Mouse (Mus musculus) left cerebral cortex, adult 2 months (tissue): ENCODE results near the gene Mafg. TPM values are rescaled to one million over a fixed set of nuclear protein-coding genes. Genes with fewer than 3 reads are reported as not detected.

Experiments
- DNase-seq, 2 experiments: peaks; one replicate each; pipeline ENCODE4 v3.0.0; 2021 to 2022; ENCODE audit warnings: low spot score in 2 of 2, mixed read lengths in 1 of 2; ENCODE audit errors: extremely low spot score in 1 of 2
- H3K27ac ChIP-seq: fragments of 200-600 bp; 2 replicates; pipeline ENCODE4 v1.8.1; 2022
- H3K4me3 ChIP-seq: fragments of 200-600 bp; 2 replicates; pipeline ENCODE4 v1.8.1; 2022
- CTCF ChIP-seq: fragments of 200-600 bp; IDR thresholded peaks from 2 replicates; pipeline ENCODE4 v1.8.1; 2022; ENCODE audit warnings: antibody characterized with exemption, mild to moderate bottlenecking, moderate library complexity
- intact Hi-C: fragments of 180-260 bp; cut with DNase I; formaldehyde crosslinking; loops from one replicate; pipeline ENCODE4 v1.15.1; 2025
- microRNA-seq, 2 experiments: library from miRNA; unstranded; fragments of <30 nt; microRNA quantifications; one replicate each; pipeline ENCODE4 v1.2.0; 2021
- total RNA-seq, 2 experiments: library from RNA; stranded (reverse); gene quantifications; 2 replicates each; pipeline ENCODE4 v1.2.3; 2021

Gene Mafg
- total RNA-seq, 2 experiments from 2014 or later: 104 to 107 TPM

DNA sequence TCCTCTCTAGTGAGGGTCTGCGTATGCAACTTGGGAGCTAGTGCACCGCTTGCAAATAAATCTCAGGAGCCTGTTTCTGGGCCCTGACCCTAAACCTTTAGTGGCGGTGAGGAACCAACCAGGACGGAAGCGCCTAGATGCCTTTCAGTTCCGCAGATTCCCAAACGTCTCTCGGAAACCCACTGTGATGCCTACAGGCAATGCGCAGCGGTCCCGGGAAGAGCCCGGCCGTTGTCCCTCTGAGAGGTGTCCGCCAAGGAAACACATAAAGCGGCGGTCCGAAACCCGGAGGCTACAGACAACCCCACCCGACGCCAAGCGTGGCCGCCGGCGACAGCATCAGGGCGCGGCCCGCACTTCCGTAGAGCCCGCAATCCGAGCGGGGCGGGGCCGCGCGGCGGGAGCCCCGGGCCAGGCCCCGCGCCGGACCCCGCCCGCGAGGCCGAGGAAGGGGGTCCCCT is 52.5 kb downstream of the Mafg start:
- intact Hi-C loops: loop anchor here (2.0 kb wide), 1 partner anchor 64 kb away; no protein-coding TSS in a partner anchor
- H3K27ac ChIP-seq: peak overlapping the region; percentile 91
- H3K4me3 ChIP-seq: peak overlapping the region; percentile 67
- DNase-seq: peak; percentile 45 to 47
- TF ChIP-seq CTCF: no peak

DNA sequence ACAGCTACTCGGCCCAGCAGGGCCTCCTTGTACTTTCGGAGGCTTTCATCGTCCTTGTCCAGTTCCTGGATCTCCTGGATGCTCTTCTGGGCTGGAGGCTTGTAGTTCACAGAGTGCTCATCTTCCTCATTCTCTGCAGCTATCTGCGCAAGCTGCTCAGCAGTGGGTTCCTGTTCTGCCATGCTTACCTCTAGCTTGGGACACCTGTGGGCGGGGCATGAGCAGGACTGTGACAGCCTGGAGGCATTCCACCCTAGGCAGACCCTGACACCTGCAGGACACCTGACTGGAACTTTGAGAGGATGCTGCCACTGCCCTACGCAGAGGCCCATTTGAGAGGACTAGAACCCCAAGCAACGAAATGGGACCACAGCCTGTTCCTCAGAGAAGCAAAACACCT is 53.2 kb downstream of the Mafg start:
- H3K4me3 ChIP-seq: peak overlapping the region; percentile 67
- H3K27ac ChIP-seq: peak overlapping the region; percentile 91
- no peak for TF ChIP-seq CTCF
- no peak for DNase-seq
- intact Hi-C loops: loop anchor here (2.0 kb wide), 1 partner anchor 63 kb away; no protein-coding TSS in a partner anchor

DNA sequence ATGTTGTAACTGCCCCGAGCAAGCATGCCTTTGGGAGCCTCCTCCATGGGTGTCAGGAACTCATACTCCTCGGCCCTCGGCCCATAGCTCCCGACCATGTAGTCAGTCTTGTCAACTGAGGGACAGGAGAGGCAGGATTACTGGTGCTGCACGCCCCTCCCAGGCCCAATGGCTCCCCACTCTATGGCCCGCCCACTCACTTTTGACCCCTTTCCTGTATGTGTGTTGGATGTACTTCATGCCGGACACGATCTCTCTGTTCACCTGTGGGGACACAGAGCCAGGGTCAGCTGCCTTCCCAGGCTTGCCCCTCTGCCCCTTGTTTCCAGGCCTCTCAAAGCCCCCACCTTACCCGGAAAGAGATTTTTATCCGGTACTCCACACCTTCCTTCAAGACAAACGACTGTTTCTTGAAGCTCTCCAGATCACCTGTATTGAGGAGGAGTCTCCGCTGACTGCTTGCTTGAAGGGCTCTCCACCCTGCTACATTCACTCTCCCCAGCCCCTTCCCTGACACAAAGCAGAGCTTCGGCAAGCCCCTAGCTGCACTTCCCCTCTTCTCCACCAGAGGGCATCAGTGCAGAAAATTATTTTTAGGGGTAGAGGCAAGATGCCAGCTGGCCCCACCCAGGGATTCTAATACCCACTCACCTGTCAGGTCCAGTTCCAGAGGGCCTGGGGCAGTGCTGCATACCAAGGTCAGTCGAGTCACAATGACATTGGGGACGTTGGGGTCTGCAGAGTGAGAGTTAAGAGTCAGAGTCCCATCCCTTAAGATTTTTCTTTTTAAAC is 53.9 kb downstream of the Mafg start:
- TF ChIP-seq CTCF: peak; percentile 99
- Histone ChIP-seq H3K27ac (peak overlapping the region; percentile 91), H3K4me3 (peak overlapping the region; percentile 67)
- peak; percentile 76 to 81 for DNase-seq
- intact Hi-C loops: loop anchor here (2.0 kb wide), 1 partner anchor 63 kb away; no protein-coding TSS in a partner anchor

DNA sequence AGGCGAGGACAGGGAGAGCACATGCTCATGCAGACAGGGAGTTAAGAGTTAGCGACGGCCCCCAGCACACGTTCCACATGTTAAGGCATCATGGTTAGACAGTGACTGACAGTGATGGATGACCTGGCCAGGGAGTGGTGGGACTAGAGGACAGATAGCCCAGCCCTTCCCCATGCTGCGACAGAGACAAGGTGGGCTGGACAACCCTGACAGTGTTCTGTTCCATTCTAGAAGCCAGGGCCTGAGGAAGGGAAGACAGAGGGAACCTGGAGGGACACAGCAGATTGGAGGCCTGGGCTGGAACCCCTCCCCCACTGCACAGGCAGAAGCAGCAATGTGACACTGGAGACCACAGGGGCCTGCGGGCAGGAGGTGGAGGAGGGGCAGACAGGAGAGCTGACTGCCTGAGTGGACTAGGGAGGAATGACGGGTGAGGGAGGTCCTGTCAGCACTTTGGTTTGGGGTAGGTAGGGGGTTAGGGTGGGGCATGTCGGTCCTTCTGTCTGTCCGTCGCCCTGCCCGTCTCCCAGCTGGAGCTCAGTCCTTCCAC is 54.6 kb downstream of the Mafg start:
- no peak for TF ChIP-seq CTCF
- H3K27ac ChIP-seq: no peak overlapping the region
- DNase-seq: no peak
- intact Hi-C loops: no loop called here
- no peak overlapping the region for H3K4me3 ChIP-seq

DNA sequence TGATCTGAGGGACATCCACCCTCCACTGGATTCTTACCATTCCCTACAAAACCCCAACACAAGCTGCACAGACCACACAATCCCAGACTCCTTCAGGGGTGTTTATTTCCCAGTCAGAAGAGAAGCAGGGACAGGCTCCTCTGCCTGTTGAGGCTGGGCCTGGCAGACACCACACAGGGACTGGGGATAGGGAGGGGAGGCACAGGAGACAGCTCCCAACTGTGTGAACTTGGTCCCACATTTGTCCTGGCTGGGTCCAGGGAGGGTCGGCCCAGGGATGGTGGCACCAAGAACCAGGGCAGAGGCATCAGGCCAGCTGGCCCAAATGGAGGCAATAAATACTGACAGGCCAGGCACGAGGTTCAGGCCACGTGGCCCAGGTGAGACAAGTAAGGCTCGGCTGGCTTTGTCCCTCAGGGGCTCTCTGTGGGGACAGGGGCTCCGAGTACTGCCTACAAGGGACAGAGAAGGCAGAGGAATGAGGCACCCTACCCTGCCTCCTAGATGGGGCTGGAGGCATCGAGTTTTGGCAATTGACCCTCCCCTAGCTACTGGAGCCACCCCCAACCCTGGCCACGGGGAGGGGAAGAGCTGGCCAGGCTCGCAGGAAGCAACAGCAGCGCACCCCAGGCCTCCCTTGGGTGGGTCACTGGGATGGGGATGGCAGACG is 55.2 kb downstream of the Mafg start:
- TF ChIP-seq CTCF: no peak
- intact Hi-C loops: no loop called here
- Histone ChIP-seq H3K27ac (no peak overlapping the region), H3K4me3 (no peak overlapping the region)
- DNase-seq: no peak

DNA sequence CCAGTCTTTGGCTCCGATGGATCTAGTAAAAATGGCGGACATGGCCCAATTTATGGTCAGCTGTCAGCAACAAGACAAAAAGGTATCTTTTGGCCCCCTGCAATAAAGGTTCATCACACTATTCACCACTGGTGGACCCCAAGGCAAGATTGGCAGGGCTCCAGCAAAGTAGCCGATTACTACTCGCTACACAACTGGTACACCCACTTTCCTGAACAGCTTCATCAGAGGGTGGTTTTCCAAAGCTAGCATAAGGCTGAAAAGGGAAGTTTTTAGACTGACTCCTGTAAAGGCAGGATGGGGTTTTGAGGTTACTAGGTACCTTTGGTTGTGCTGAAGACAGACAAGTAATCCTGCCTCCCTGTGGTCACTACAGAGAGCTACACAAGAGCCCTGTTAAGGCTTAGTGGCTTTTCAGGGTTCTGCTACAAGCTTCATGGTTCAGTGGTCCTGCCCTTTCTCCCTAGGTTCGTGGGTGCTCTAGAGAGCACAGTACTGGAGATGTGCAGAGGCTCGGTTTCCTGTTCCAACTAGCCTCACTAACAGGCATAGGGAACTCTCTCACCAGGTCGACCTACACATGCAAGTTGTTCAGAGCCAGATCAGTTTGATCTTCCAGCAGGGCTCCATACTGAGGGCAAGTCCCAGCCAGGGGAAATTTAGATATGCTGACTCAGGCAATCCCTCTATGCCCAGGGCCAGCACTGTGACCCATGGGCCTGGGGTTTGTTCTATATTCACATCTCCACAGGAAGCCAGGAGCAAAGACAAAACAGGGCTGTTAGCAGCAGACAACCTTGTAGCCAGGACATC is 56.0 kb downstream of the Mafg start:
- intact Hi-C loops: loop anchor here (2.0 kb wide), 1 partner anchor 93 kb away; the partner anchor contains the start of gene Mrpl12
- no peak for DNase-seq
- TF ChIP-seq CTCF: peak; percentile 57

DNA sequence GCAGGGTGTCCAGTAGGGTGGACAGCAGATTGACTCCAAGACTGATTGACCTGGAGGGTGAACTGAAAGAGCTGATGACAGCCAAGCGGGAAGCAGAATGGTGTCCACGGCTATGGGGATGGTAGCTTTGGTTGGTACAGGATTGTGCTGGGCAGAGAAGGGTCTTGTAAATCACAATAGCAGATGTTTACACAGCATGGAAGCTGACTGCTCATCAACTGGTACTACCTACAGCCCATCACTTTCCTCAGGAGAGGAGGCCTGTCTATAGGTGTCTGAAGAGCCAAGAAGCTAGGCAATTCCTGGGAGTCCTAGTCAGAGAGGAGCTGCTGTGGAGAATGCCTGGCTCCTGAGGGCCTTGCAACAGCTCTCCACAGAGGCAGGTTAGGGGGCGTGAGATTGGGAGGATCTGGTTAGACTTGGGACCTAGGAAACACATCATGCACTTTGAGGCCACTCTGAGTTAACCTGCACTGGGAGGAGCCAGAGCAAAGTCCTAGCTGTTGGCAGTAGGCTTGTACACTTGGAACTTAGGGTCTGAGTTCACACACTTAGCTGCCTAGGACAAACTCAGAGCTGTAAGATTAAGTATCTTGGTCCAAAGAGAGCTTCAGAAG is 56.9 kb downstream of the Mafg start:
- no peak overlapping the region for H3K4me3 ChIP-seq
- H3K27ac ChIP-seq: no peak overlapping the region
- TF ChIP-seq CTCF: no peak
- DNase-seq: no peak
- intact Hi-C loops: loop anchor here (2.0 kb wide), 1 partner anchor 92 kb away; the partner anchor contains the start of gene Mrpl12

More for the DNA sequence above, 56.0 kb downstream of the Mafg start:
- no peak overlapping the region for H3K4me3 ChIP-seq
- H3K27ac ChIP-seq: no peak overlapping the region

DNA sequence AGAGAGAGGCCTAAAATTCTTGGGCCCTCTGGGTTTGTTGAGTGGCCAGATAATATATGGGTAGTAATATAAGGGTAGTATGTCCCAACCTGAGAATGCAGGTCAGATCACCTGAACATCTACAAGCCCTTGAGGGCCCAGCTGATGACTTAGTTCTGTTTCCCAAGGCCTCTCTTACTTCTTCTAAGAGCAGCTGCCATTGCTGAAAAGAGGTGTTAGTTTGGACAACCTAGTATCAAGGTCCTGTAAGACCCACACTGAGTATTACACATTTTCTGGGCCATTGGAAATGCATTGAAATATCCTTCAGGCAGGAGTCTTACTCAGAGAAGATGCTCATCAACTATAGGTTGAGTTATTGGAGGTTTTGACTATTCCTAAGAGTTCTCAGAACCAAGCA is 57.5 kb downstream of the Mafg start:
- DNase-seq: no peak

More for the DNA sequence above, 57.5 kb downstream of the Mafg start:
- TF ChIP-seq CTCF: no peak
- no peak overlapping the region for H3K27ac ChIP-seq
- intact Hi-C loops: loop anchor here (2.0 kb wide), 1 partner anchor 91 kb away; the partner anchor contains the start of gene Mrpl12
- H3K4me3 ChIP-seq: no peak overlapping the region

Small RNA genes within 50 kb of the gene (microRNA-seq; reads per million reads assigned to microRNA genes)
- gene Mir6936: 0.24 to 2.9 reads per million in 2 experiments

Other genes with a start within 250 kb of the Mafg start
- gene Nploc4, start 195.9 kb downstream of the Mafg start, total RNA-seq: 10 to 100 TPM; 70.9 to 72.4 TPM
- gene Tspan10, start 191.0 kb downstream of the Mafg start, total RNA-seq: 1 to 10 TPM in 1 of 2 experiments, not detected in 1; 3.8 TPM
- gene Pde6g, start 180.1 kb downstream of the Mafg start, total RNA-seq: 1 to 10 TPM in 1 of 2 experiments, under 1 TPM in 1; 0.45 to 1.1 TPM
- 10 to 100 TPM; 13.8 to 15.8 TPM for gene Oxld1, start 175.5 kb downstream of the Mafg start, total RNA-seq
- gene Ccdc137, start 175.5 kb downstream of the Mafg start, total RNA-seq: 10 to 100 TPM; 28.4 to 28.5 TPM
- 10 to 100 TPM; 47.9 to 51.9 TPM for gene Arl16, start 166.0 kb downstream of the Mafg start, total RNA-seq
- 10 to 100 TPM; 66.1 to 68.3 TPM for gene Mrpl12, start 149.0 kb downstream of the Mafg start, total RNA-seq
- 10 to 100 TPM; 17.7 to 21.3 TPM for gene Slc25a10, start 141.8 kb downstream of the Mafg start, total RNA-seq
- not detected for gene Gcgr, start 102.9 kb downstream of the Mafg start, total RNA-seq
- 10 to 100 TPM; 68.3 to 83.2 TPM for gene Mcrip1, start 83.9 kb downstream of the Mafg start, total RNA-seq
- gene Ppp1r27, start 82.5 kb downstream of the Mafg start, total RNA-seq: not detected
- gene P4hb, start 60.3 kb downstream of the Mafg start, total RNA-seq: 100 to 1,000 TPM; 114 to 120 TPM
- 100 to 1,000 TPM; 290 to 300 TPM for gene Arhgdia, start 52.0 kb downstream of the Mafg start, total RNA-seq
- 10 to 100 TPM; 56.4 to 64.1 TPM for gene Alyref, start 35.2 kb downstream of the Mafg start, total RNA-seq
- 10 to 100 TPM; 92.9 to 93.0 TPM for gene Anapc11, start 35.2 kb downstream of the Mafg start, total RNA-seq
- gene Npb, start 25.1 kb downstream of the Mafg start, total RNA-seq: under 1 TPM in 1 of 2 experiments, not detected in 1; 0.95 TPM
- 100 to 1,000 TPM; 133 to 140 TPM for gene Pcyt2, start 15.7 kb downstream of the Mafg start, total RNA-seq
- 10 to 100 TPM; 43.2 to 45.3 TPM for gene Sirt7, start 8.4 kb downstream of the Mafg start, total RNA-seq
- 1 to 10 TPM; 2.4 to 3.1 TPM for gene Pycr1, start 10.2 kb upstream of the Mafg start, total RNA-seq
- 1 to 10 TPM; 6.9 to 8.8 TPM for gene Myadml2, start 14.6 kb upstream of the Mafg start, total RNA-seq
- 1 to 10 TPM; 4.0 to 7.2 TPM for gene Notum, start 27.6 kb upstream of the Mafg start, total RNA-seq
- gene Aspscr1, start 39.4 kb upstream of the Mafg start, total RNA-seq: 10 to 100 TPM; 47.4 to 54.9 TPM
- 10 to 100 TPM; 18.9 to 21.3 TPM for gene Cenpx, start 80.1 kb upstream of the Mafg start, total RNA-seq
- 10 to 100 TPM; 61.4 to 62.3 TPM for gene Lrrc45, start 80.3 kb upstream of the Mafg start, total RNA-seq
- gene Rac3, start 87.9 kb upstream of the Mafg start, total RNA-seq: 10 to 100 TPM; 34.0 to 39.6 TPM
- gene Dcxr, start 93.7 kb upstream of the Mafg start, total RNA-seq: 1 to 10 TPM; 7.1 to 8.4 TPM
- 1 to 10 TPM; 1.9 to 3.0 TPM for gene Cbr2, start 98.5 kb upstream of the Mafg start, total RNA-seq
- gene Hmga1b, start 129.2 kb upstream of the Mafg start, total RNA-seq: 10 to 100 TPM; 27.5 to 57.3 TPM
- gene Rfng, start 150.6 kb upstream of the Mafg start, total RNA-seq: 10 to 100 TPM; 60.7 to 63.2 TPM
- gene Gps1, start 150.7 kb upstream of the Mafg start, total RNA-seq: 100 to 1,000 TPM; 139 to 145 TPM
- gene Dus1l, start 162.8 kb upstream of the Mafg start, total RNA-seq: 10 to 100 TPM; 45.8 to 47.6 TPM
- 100 to 1,000 TPM; 177 to 197 TPM for gene Fasn, start 190.9 kb upstream of the Mafg start, total RNA-seq